Mouse (Mus musculus) lung, adult 2 months (tissue): ENCODE measurements around the gene Abcb6.

Experiments used
- CTCF ChIP-seq: fragments of 200-500 bp; IDR thresholded peaks from 2 replicates; pipeline ENCODE4 v1.5.1; 2011; ENCODE audit warnings: mild to moderate bottlenecking, low read length, control low read depth; ENCODE audit not compliant: insufficient read depth
- POLR2A ChIP-seq: fragments of 200-500 bp; IDR thresholded peaks from 2 replicates; pipeline ENCODE4 v1.6.1; 2011; ENCODE audit warnings: low read depth, mild to moderate bottlenecking, control low read depth, low read length, borderline replicate concordance; ENCODE audit errors: extremely low read depth

- TF ChIP-seq POLR2A: peak; percentile 84; the same call in 1 of the 2 replicates
- TF ChIP-seq CTCF: 0 out of 2 replicates have a peak, but pooled peaks have one; percentile 3
Measured at GRCm38 (mm10) chr1:75191622-75192402, 11.6 kb upstream of the Abcb6 start, which contains the start of the genes Ankzf1 and Atg9a.
